Mouse (Mus musculus): ENCODE measurements around the gene Smyd3. TPM values are rescaled to one million over a fixed set of nuclear protein-coding genes. Genes with fewer than 3 reads are reported as not detected.

The Smyd3 gene
- polyA plus RNA-seq, 1 experiment from 2014 or later = 5.7 TPM

GRCm38 (mm10) chr1:179281401-179282121, 236.3 kb downstream of the Smyd3 start:
- no peak overlapping the region for H3K27ac ChIP-seq (replicated peaks)
- no peak overlapping the region for H3K9ac ChIP-seq
- 70% methylated on average over 13 of the region's 13 CpGs for WGBS (ENCODE audit: insufficient replicate concordance)
- no peak overlapping the region for H3K4me3 ChIP-seq (replicated peaks)
- ATAC-seq (ENCODE audit: insufficient read depth) = no peak
- H3K4me2 ChIP-seq = no peak overlapping the region
- H3K9me3 ChIP-seq (replicated peaks) = no peaks in the 10 kb centered on the region
- H3K27me3 ChIP-seq = no peaks in the 10 kb centered on the region
- no peaks in the 10 kb centered on the region for H3K36me3 ChIP-seq (replicated peaks)
- H3K4me1 ChIP-seq (replicated peaks) = no peaks in the 10 kb centered on the region

GRCm38 (mm10) chr1:179279116-179279515, 238.7 kb downstream of the Smyd3 start:
- H3K36me3 ChIP-seq (replicated peaks) = no peaks in the 10 kb centered on the region
- no peaks in the 10 kb centered on the region for H3K4me1 ChIP-seq (replicated peaks)
- 83% methylated on average over 4 of the region's 4 CpGs for WGBS (ENCODE audit: insufficient replicate concordance)
- H3K9ac ChIP-seq = no peak overlapping the region
- no peaks in the 10 kb centered on the region for H3K27me3 ChIP-seq
- H3K4me2 ChIP-seq = no peak overlapping the region
- no peak overlapping the region for H3K27ac ChIP-seq (replicated peaks)
- H3K9me3 ChIP-seq (replicated peaks) = no peaks in the 10 kb centered on the region
- no peak overlapping the region for H3K4me3 ChIP-seq (replicated peaks)
- ATAC-seq (ENCODE audit: insufficient read depth) = no peak

GRCm38 (mm10) chr1:179277346-179277745, 240.5 kb downstream of the Smyd3 start:
- Histone ChIP-seq H3K9me3 (replicated peaks) (no peaks in the 10 kb centered on the region), H3K27ac (replicated peaks) (no peak overlapping the region), H3K4me2 (no peak overlapping the region), H3K4me3 (replicated peaks) (no peak overlapping the region), H3K9ac (no peak overlapping the region), H3K27me3 (no peaks in the 10 kb centered on the region), H3K36me3 (replicated peaks) (no peaks in the 10 kb centered on the region), H3K4me1 (replicated peaks) (no peaks in the 10 kb centered on the region)
- WGBS (ENCODE audit: insufficient replicate concordance) = 79% methylated on average over 9 of the region's 9 CpGs
- ATAC-seq (ENCODE audit: insufficient read depth) = no peak

- Histone ChIP-seq H3K27ac (replicated peaks) (no peak overlapping the region), H3K36me3 (replicated peaks) (no peaks in the 10 kb centered on the region), H3K27me3 (no peaks in the 10 kb centered on the region), H3K9me3 (replicated peaks) (no peaks in the 10 kb centered on the region), H3K4me3 (replicated peaks) (no peak overlapping the region), H3K4me1 (replicated peaks) (no peaks in the 10 kb centered on the region), H3K9ac (no peak overlapping the region), H3K4me2 (no peak overlapping the region)
- WGBS (ENCODE audit: insufficient replicate concordance) = 70% methylated on average over 1 of the region's 1 CpGs
- ATAC-seq (ENCODE audit: insufficient read depth) = no peak
Measured at GRCm38 (mm10) chr1:179276866-179277265, 241.0 kb downstream of the Smyd3 start.

- Histone ChIP-seq H3K4me1 (replicated peaks) (no peaks in the 10 kb centered on the region), H3K9ac (no peak overlapping the region)
- 59% methylated on average over 4 of the region's 4 CpGs for WGBS (ENCODE audit: insufficient replicate concordance)
Measured at GRCm38 (mm10) chr1:179272926-179273325, 244.9 kb downstream of the Smyd3 start.

GRCm38 (mm10) chr1:179272351-179272750, 245.5 kb downstream of the Smyd3 start:
- Histone ChIP-seq H3K27me3 (no peaks in the 10 kb centered on the region), H3K9ac (no peak overlapping the region), H3K4me1 (replicated peaks) (no peaks in the 10 kb centered on the region), H3K36me3 (replicated peaks) (no peaks in the 10 kb centered on the region), H3K4me2 (no peak overlapping the region), H3K27ac (replicated peaks) (no peak overlapping the region), H3K4me3 (replicated peaks) (no peak overlapping the region), H3K9me3 (replicated peaks) (no peaks in the 10 kb centered on the region; the same call in 1 of the 2 replicates)
- no peak for ATAC-seq (ENCODE audit: insufficient read depth)

More at GRCm38 (mm10) chr1:179272926-179273325, 244.9 kb downstream of the Smyd3 start:
- no peaks in the 10 kb centered on the region; the same call in 1 of the 2 replicates for H3K9me3 ChIP-seq (replicated peaks)
- no peak overlapping the region for H3K4me3 ChIP-seq (replicated peaks)
- no peak overlapping the region for H3K4me2 ChIP-seq
- H3K27me3 ChIP-seq = no peaks in the 10 kb centered on the region
- no peak for ATAC-seq (ENCODE audit: insufficient read depth)
- H3K36me3 ChIP-seq (replicated peaks) = no peaks in the 10 kb centered on the region
- no peak overlapping the region for H3K27ac ChIP-seq (replicated peaks)

GRCm38 (mm10) chr1:179266936-179267335, 250.9 kb downstream of the Smyd3 start:
- Histone ChIP-seq H3K4me3 (replicated peaks) (no peak overlapping the region), H3K4me2 (no peak overlapping the region), H3K36me3 (replicated peaks) (no peaks in the 10 kb centered on the region), H3K4me1 (replicated peaks) (no peaks in the 10 kb centered on the region), H3K9me3 (replicated peaks) (no peaks in the 10 kb centered on the region; the same call in 1 of the 2 replicates), H3K27me3 (no peaks in the 10 kb centered on the region), H3K27ac (replicated peaks) (no peak overlapping the region), H3K9ac (no peak overlapping the region)
- WGBS (ENCODE audit: insufficient replicate concordance) = 67% methylated on average over 3 of the region's 3 CpGs
- no peak for ATAC-seq (ENCODE audit: insufficient read depth)

- Histone ChIP-seq H3K27me3 (no peaks in the 10 kb centered on the region), H3K36me3 (replicated peaks) (no peaks in the 10 kb centered on the region), H3K9me3 (replicated peaks) (no peaks in the 10 kb centered on the region), H3K4me1 (replicated peaks) (no peaks in the 10 kb centered on the region), H3K9ac (no peak overlapping the region), H3K4me2 (no peak overlapping the region), H3K27ac (replicated peaks) (no peak overlapping the region), H3K4me3 (replicated peaks) (no peak overlapping the region)
- WGBS (ENCODE audit: insufficient replicate concordance) = 46% methylated on average over 11 of the region's 11 CpGs
- no peak for ATAC-seq (ENCODE audit: insufficient read depth)
Measured at GRCm38 (mm10) chr1:179261496-179261966, 256.3 kb downstream of the Smyd3 start.

- no peak for ATAC-seq (ENCODE audit: insufficient read depth)
Measured at GRCm38 (mm10) chr1:179255826-179256512, 261.9 kb downstream of the Smyd3 start.

GRCm38 (mm10) chr1:179254531-179254930, 263.3 kb downstream of the Smyd3 start:
- no peaks in the 10 kb centered on the region for H3K36me3 ChIP-seq (replicated peaks)
- H3K4me1 ChIP-seq (replicated peaks) = no peaks in the 10 kb centered on the region
- H3K4me3 ChIP-seq (replicated peaks) = no peak overlapping the region
- no peak overlapping the region for H3K4me2 ChIP-seq
- H3K27me3 ChIP-seq = no peaks in the 10 kb centered on the region
- no peaks in the 10 kb centered on the region for H3K9me3 ChIP-seq (replicated peaks)
- WGBS (ENCODE audit: insufficient replicate concordance) = 63% methylated on average over 3 of the region's 3 CpGs
- no peak for ATAC-seq (ENCODE audit: insufficient read depth)
- H3K9ac ChIP-seq = no peak overlapping the region
- no peak overlapping the region for H3K27ac ChIP-seq (replicated peaks)

More at GRCm38 (mm10) chr1:179255826-179256512, 261.9 kb downstream of the Smyd3 start:
- no peak overlapping the region for H3K27ac ChIP-seq (replicated peaks)
- 65% methylated on average over 11 of the region's 11 CpGs for WGBS (ENCODE audit: insufficient replicate concordance)
- H3K4me3 ChIP-seq (replicated peaks) = no peak overlapping the region
- no peak overlapping the region for H3K9ac ChIP-seq
- H3K4me1 ChIP-seq (replicated peaks) = no peaks in the 10 kb centered on the region
- H3K27me3 ChIP-seq = no peaks in the 10 kb centered on the region
- no peaks in the 10 kb centered on the region for H3K9me3 ChIP-seq (replicated peaks)
- no peak overlapping the region for H3K4me2 ChIP-seq
- no peaks in the 10 kb centered on the region for H3K36me3 ChIP-seq (replicated peaks)

- Histone ChIP-seq H3K4me1 (replicated peaks) (no peaks in the 10 kb centered on the region), H3K9me3 (replicated peaks) (no peaks in the 10 kb centered on the region)
- no peak for ATAC-seq (ENCODE audit: insufficient read depth)
Measured at GRCm38 (mm10) chr1:179252611-179253010, 265.2 kb downstream of the Smyd3 start.

More at GRCm38 (mm10) chr1:179252611-179253010, 265.2 kb downstream of the Smyd3 start:
- Histone ChIP-seq H3K4me3 (replicated peaks) (no peak overlapping the region), H3K27me3 (no peaks in the 10 kb centered on the region), H3K27ac (replicated peaks) (no peak overlapping the region), H3K4me2 (no peak overlapping the region), H3K36me3 (replicated peaks) (no peaks in the 10 kb centered on the region), H3K9ac (no peak overlapping the region)
- WGBS (ENCODE audit: insufficient replicate concordance) = 62% methylated on average over 4 of the region's 4 CpGs
